Comparison of ENCODE assay signal across 10 mouse cellular contexts in the genomic region with DNA sequence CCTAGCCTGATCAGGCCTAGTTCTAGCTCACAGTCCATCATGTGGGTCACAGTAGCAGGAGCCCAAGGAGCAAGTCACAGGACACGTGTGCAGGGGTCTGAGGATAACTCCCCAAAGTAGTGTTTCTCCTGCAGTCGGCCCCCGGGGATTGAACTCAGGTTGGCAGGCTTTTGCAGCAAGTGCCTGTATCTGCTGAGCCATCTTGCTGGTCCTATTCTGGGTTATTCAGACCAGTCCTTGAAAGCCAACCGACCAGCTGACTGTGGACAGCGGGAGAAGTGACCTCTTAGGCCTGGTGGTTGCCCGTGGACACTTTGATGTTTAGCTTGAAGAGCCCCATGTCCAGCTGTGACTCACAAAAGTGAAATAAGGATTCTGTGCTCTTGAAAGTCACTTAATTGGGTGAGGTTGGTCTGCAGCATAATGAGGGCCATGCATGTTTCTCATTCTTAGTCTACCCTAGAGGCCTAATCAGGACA. TPM values are rescaled to one million over a fixed set of nuclear protein-coding genes. Genes with fewer than 3 reads are reported as not detected.
DNase-seq lines count a peak whose midpoint lies in the region; ATAC-seq lines count a peak whose summit lies in the region.
"Had no signal": no experiment of that assay in that cellular context is flagged by ENCODE, and none has a peak within 500 bp of the region (broad histone marks: within the 10 kb centered on the region; RNA-seq: fewer than 3 reads in every experiment).

No protein-coding gene starts in this region.

- no peak overlapping the region for H3K4me2 ChIP-seq in heart, embryonic 12.5 days
- no peak overlapping the region for H3K4me2 ChIP-seq in midbrain, embryonic 13.5 days (replicated peaks)
- H3K4me2 ChIP-seq in midbrain, embryonic 11.5 days: no peak overlapping the region
- H3K4me2 ChIP-seq in stomach, embryonic 16.5 days (ENCODE audit: low read depth, low read length): no peak overlapping the region

- peaks cover 26% of the 10 kb centered on the region for H3K4me1 ChIP-seq in heart, embryonic 12.5 days (replicated peaks)
- peaks cover 13% of the 10 kb centered on the region for H3K4me1 ChIP-seq in midbrain, embryonic 13.5 days (replicated peaks)
- peaks cover 9% of the 10 kb centered on the region for H3K4me1 ChIP-seq in midbrain, embryonic 11.5 days (ENCODE audit: control insufficient read depth, insufficient read depth, low read length)
- H3K4me1 ChIP-seq in stomach, embryonic 16.5 days (ENCODE audit: control insufficient read depth, insufficient read depth, low read length): peaks cover 10% of the 10 kb centered on the region

- H3K9me3 ChIP-seq in heart, embryonic 12.5 days (replicated peaks): 0 out of 2 replicates have a peak, but pooled peaks cover 4% of the 10 kb centered on the region
- peaks cover 4% of the 10 kb centered on the region; the same call in 1 of the 2 replicates for H3K9me3 ChIP-seq in midbrain, embryonic 13.5 days
- no peaks in the 10 kb centered on the region for H3K9me3 ChIP-seq in midbrain, embryonic 11.5 days (ENCODE audit: control insufficient read depth, low read length)
- no peaks in the 10 kb centered on the region for H3K9me3 ChIP-seq in stomach, embryonic 16.5 days (replicated peaks; ENCODE audit: control insufficient read depth, low read length)

- H3K36me3 ChIP-seq in heart, embryonic 12.5 days: 0 out of 2 replicates have a peak, but pooled peaks cover 4% of the 10 kb centered on the region
- H3K36me3 ChIP-seq in midbrain, embryonic 13.5 days: peaks cover 6% of the 10 kb centered on the region; the same call in 1 of the 2 replicates
- no peaks in the 10 kb centered on the region for H3K36me3 ChIP-seq in midbrain, embryonic 11.5 days (ENCODE audit: control insufficient read depth, insufficient read depth, low read length)
- no peaks in the 10 kb centered on the region for H3K36me3 ChIP-seq in stomach, embryonic 16.5 days (ENCODE audit: control insufficient read depth, insufficient read depth, low read length)

- no peak overlapping the region for H3K9ac ChIP-seq in heart, embryonic 12.5 days
- no peak overlapping the region for H3K9ac ChIP-seq in midbrain, embryonic 13.5 days (replicated peaks)
- H3K9ac ChIP-seq in midbrain, embryonic 11.5 days (ENCODE audit: low read length): no peak overlapping the region
- no peak overlapping the region for H3K9ac ChIP-seq in stomach, embryonic 16.5 days (ENCODE audit: low read length)

- WGBS in heart, embryonic 12.5 days: 80% methylated on average over 6 of the region's 6 CpGs
- WGBS in midbrain, embryonic 13.5 days: 37% methylated on average over 6 of the region's 6 CpGs
- 51% methylated on average over 6 of the region's 6 CpGs for WGBS in midbrain, embryonic 11.5 days
- 81% methylated on average over 6 of the region's 6 CpGs for WGBS in stomach, embryonic 16.5 days

- H3K27me3 ChIP-seq in heart, embryonic 12.5 days (replicated peaks): no peaks in the 10 kb centered on the region
- no peaks in the 10 kb centered on the region for H3K27me3 ChIP-seq in midbrain, embryonic 13.5 days
- no peaks in the 10 kb centered on the region for H3K27me3 ChIP-seq in midbrain, embryonic 11.5 days (ENCODE audit: control insufficient read depth, insufficient read depth, low read length)
- H3K27me3 ChIP-seq in stomach, embryonic 16.5 days (ENCODE audit: control insufficient read depth, insufficient read depth, low read length): no peaks in the 10 kb centered on the region

- H3K4me3 ChIP-seq in heart, embryonic 12.5 days: no peak overlapping the region
- no peak overlapping the region for H3K4me3 ChIP-seq in midbrain, embryonic 13.5 days (replicated peaks)
- no peak overlapping the region for H3K4me3 ChIP-seq in midbrain, embryonic 11.5 days (ENCODE audit: low read depth, low read length)
- no peak overlapping the region for H3K4me3 ChIP-seq in stomach, embryonic 16.5 days (replicated peaks; ENCODE audit: low read length)

- peak; percentile 91 for DNase-seq in heart, adult 11 months
- no peak for DNase-seq in midbrain, embryonic 11.5 days (ENCODE audit: low spot score, missing footprints)
- DNase-seq in embryo, embryonic 11 days: peak; percentile 17
- no peak for DNase-seq in kidney, postnatal 36 days
- DNase-seq in ovary, postnatal 10 days (ENCODE audit: low spot score): no peak
- DNase-seq: right cerebral cortex, postnatal 4 days had no signal

- ATAC-seq in heart, embryonic 12.5 days (ENCODE audit: insufficient number of reproducible peaks, low FRiP score): no peak
- ATAC-seq in midbrain, embryonic 13.5 days: peak; percentile 48; the same call in 1 of the 2 replicates
- no peak for ATAC-seq in midbrain, embryonic 11.5 days (ENCODE audit: low FRiP score)
- no peak for ATAC-seq in stomach, embryonic 16.5 days (ENCODE audit: insufficient read depth, low FRiP score)
- ATAC-seq: hindbrain, postnatal 0 days had no signal

- H3K27ac ChIP-seq in heart, embryonic 12.5 days (ENCODE audit: poor library complexity, severe bottlenecking): no peak overlapping the region
- H3K27ac ChIP-seq in midbrain, embryonic 13.5 days: no peak overlapping the region
- no peak overlapping the region for H3K27ac ChIP-seq in midbrain, embryonic 11.5 days (ENCODE audit: low read depth, low read length)
- H3K27ac ChIP-seq in stomach, embryonic 16.5 days (ENCODE audit: low read length): peak overlapping the region; percentile 23
- H3K27ac ChIP-seq: hindbrain, postnatal 0 days had no signal

RNA-seq across cellular contexts. Expression of gene Snx10, which starts 20.0 kb away (rescaled TPM):
- polyA plus RNA-seq in heart, embryonic 12.5 days (2016; fragmentation: Nextera tagmentation; extraction: Ambion mirVana): 21.4 and 23.7 TPM in 2 replicates
- polyA plus RNA-seq in midbrain, embryonic 13.5 days (2015; fragmentation: Nextera tagmentation; extraction: Ambion mirVana): 48.7 and 49.6 TPM in 2 replicates
- 52.0 and 53.4 TPM in 2 replicates for polyA plus RNA-seq in midbrain, embryonic 11.5 days (2014; fragmentation: Nextera tagmentation; extraction: Ambion mirVana)
- polyA plus RNA-seq in stomach, embryonic 16.5 days (2015; fragmentation: Nextera tagmentation; extraction: Ambion mirVana): 16.0 and 17.1 TPM in 2 replicates

Comparison
In these comparisons a context has a peak if more than half of its experiments do, and no peak if none do; other contexts are left out.
1. DNase-seq: peak in heart, adult 11 months (single experiment) and embryo, embryonic 11 days (single experiment); none in midbrain, embryonic 11.5 days (single experiment), kidney, postnatal 36 days (0 of 2) and ovary, postnatal 10 days (single experiment).